Mouse (Mus musculus) embryonic facial prominence, embryonic 11.5 days (tissue): Measurements from ENCODE around the gene Ell. TPM values are rescaled to one million over a fixed set of nuclear protein-coding genes. Genes with fewer than 3 reads are reported as not detected.

Experiments used
- ATAC-seq: fragments of 200-750 bp; cut with Nextera tagmentation; replicated peaks from 2 replicates; pipeline ENCODE4 v1.8.0; 2017; ENCODE audit warnings: low read depth; ENCODE audit not compliant: insufficient number of reproducible peaks, low FRiP score, low TSS enrichment
- DNase-seq: peaks from one replicate; pipeline ENCODE4 v3.0.0-alpha.2; 2015; ENCODE audit warnings: low spot score
- H3K27ac ChIP-seq: fragments of 300-500 bp; sonication (generic); replicated peaks from 2 replicates; pipeline ENCODE4 v1.5.1; 2014; ENCODE audit warnings: mild to moderate bottlenecking, low read depth, low read length, control low read depth
- H3K27me3 ChIP-seq: fragments of 300-500 bp; sonication (generic); 2 replicates; pipeline ENCODE4 v1.6.1; 2014; ENCODE audit warnings: mild to moderate bottlenecking, low read length, moderate library complexity, mixed read lengths; ENCODE audit not compliant: control insufficient read depth, insufficient read depth
- H3K36me3 ChIP-seq: fragments of 300-500 bp; sonication (generic); replicated peaks from 2 replicates; pipeline ENCODE4 v1.6.1; 2014; ENCODE audit warnings: low read depth, mild to moderate bottlenecking, low read length, moderate library complexity, mixed read lengths; ENCODE audit not compliant: control insufficient read depth, insufficient read depth
- H3K4me1 ChIP-seq: fragments of 300-500 bp; sonication (generic); 2 replicates; pipeline ENCODE4 v1.6.1; 2014; ENCODE audit warnings: low read length, mixed read lengths; ENCODE audit not compliant: control insufficient read depth, insufficient read depth
- H3K4me2 ChIP-seq: fragments of 300-500 bp; sonication (generic); 2 replicates; pipeline ENCODE4 v1.6.1; 2014; ENCODE audit warnings: low read depth, mild to moderate bottlenecking, control low read depth, low read length, moderate library complexity
- H3K4me3 ChIP-seq: fragments of 300-500 bp; sonication (generic); 2 replicates; pipeline ENCODE4 v1.5.1; 2014; ENCODE audit warnings: low read depth, low read length, control low read depth
- H3K9ac ChIP-seq: fragments of 300-500 bp; sonication (generic); replicated peaks from 2 replicates; pipeline ENCODE4 v1.6.1; 2014; ENCODE audit warnings: mild to moderate bottlenecking, control low read depth, low read length
- H3K9me3 ChIP-seq: fragments of 300-500 bp; sonication (generic); replicated peaks from 2 replicates; pipeline ENCODE4 v1.6.1; 2016; ENCODE audit warnings: mild to moderate bottlenecking, low read length, inconsistent platforms, mixed read lengths; ENCODE audit not compliant: control insufficient read depth
- WGBS: fragments of 180-500 bp; shearing (Covaris S2); extraction: QIAGEN DNeasy Blood & Tissue Kit; methylation state at CpG from one replicate; pipeline ENCODE4 v1.1.7; 2014; 5-methylcytosine and 5-hydroxymethylcytosine counted together
- polyA plus RNA-seq: library from polyadenylated mRNA; unstranded; fragments of >200 nt; fragmentation: Nextera tagmentation; extraction: Ambion mirVana; gene quantifications from 2 replicates; pipeline ENCODE4 v1.2.1, GENCODE M21; 2014

Gene Ell
- polyA plus RNA-seq, 1 experiment from 2014 or later: 16.1 TPM

GRCm38 (mm10) chr8:70613763-70614162, 74.5 kb downstream of the Ell start:
- Histone ChIP-seq H3K4me2 (no peak overlapping the region), H3K9me3 (no peaks in the 10 kb centered on the region), H3K27ac (no peak overlapping the region), H3K27me3 (no peaks in the 10 kb centered on the region), H3K4me1 (peaks cover 3% of the 10 kb centered on the region; the same call in 1 of the 2 replicates), H3K36me3 (no peaks in the 10 kb centered on the region), H3K9ac (no peak overlapping the region), H3K4me3 (no peak overlapping the region)
- ATAC-seq: no peak
- DNase-seq: no peak
- WGBS: 27% methylated on average over 1 of the region's 1 CpGs

GRCm38 (mm10) chr8:70614469-70614868, 75.2 kb downstream of the Ell start:
- Histone ChIP-seq H3K4me3 (no peak overlapping the region), H3K4me1 (peaks cover 3% of the 10 kb centered on the region; the same call in 1 of the 2 replicates), H3K36me3 (no peaks in the 10 kb centered on the region), H3K9ac (no peak overlapping the region), H3K4me2 (no peak overlapping the region), H3K27ac (no peak overlapping the region), H3K27me3 (no peaks in the 10 kb centered on the region), H3K9me3 (no peaks in the 10 kb centered on the region)
- DNase-seq (no peak), ATAC-seq (no peak)
- WGBS: 78% methylated on average over 5 of the region's 5 CpGs

- DNase-seq: no peak
- Histone ChIP-seq H3K4me1 (peaks cover 3% of the 10 kb centered on the region; the same call in 1 of the 2 replicates), H3K36me3 (no peaks in the 10 kb centered on the region), H3K4me2 (no peak overlapping the region), H3K4me3 (no peak overlapping the region), H3K27me3 (no peaks in the 10 kb centered on the region), H3K9ac (no peak overlapping the region), H3K9me3 (no peaks in the 10 kb centered on the region), H3K27ac (no peak overlapping the region)
- ATAC-seq: no peak
- 84% methylated on average over 8 of the region's 8 CpGs for WGBS
Measured at GRCm38 (mm10) chr8:70615281-70615680, 76.0 kb downstream of the Ell start.

GRCm38 (mm10) chr8:70615894-70616293, 76.6 kb downstream of the Ell start, which contains the start of gene Lrrc25:
Gene Lrrc25, plus strand, starts transcription at chr8:70616155.
- Histone ChIP-seq H3K4me3 (no peak within 1 kb of the TSS), H3K27me3 (no peaks in the 10 kb centered on the region), H3K36me3 (no peaks in the 10 kb centered on the region), H3K9ac (no peak within 1 kb of the TSS), H3K4me1 (no peaks in the 10 kb centered on the region), H3K4me2 (no peak within 1 kb of the TSS), H3K9me3 (no peaks in the 10 kb centered on the region), H3K27ac (no peak within 1 kb of the TSS)
- WGBS: 87% methylated on average over 3 of the region's 3 CpGs
- ATAC-seq (no peak), DNase-seq (no peak)

DNA sequence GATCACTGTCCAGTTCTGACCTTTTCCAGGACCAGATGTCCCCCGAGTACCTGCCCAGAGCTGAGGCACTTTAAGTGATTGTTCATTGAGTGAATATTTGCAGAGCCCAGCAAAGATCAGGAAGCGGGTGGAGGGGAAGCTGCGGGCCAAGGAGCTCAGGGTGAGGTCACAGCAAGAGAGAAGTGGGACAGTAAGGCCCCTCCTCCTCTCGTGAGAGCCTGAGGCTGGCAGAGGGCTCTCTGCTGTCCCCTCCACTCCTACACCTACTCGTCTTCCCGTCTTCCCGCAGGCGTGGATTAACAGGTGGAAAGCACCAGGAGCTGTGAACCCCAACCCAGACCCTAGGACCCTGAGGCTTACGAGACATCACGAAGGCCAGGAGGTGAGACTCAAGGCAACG, 77.4 kb downstream of the Ell start:
- no peak overlapping the region for H3K4me3 ChIP-seq
- ATAC-seq (no peak), DNase-seq (no peak)
- H3K9me3 ChIP-seq: no peaks in the 10 kb centered on the region
- 49% methylated on average over 11 of the region's 11 CpGs for WGBS
- no peak overlapping the region for H3K4me2 ChIP-seq
- no peaks in the 10 kb centered on the region for H3K36me3 ChIP-seq
- no peak overlapping the region for H3K27ac ChIP-seq
- H3K4me1 ChIP-seq: no peaks in the 10 kb centered on the region
- no peak overlapping the region for H3K9ac ChIP-seq
- no peaks in the 10 kb centered on the region for H3K27me3 ChIP-seq

DNA sequence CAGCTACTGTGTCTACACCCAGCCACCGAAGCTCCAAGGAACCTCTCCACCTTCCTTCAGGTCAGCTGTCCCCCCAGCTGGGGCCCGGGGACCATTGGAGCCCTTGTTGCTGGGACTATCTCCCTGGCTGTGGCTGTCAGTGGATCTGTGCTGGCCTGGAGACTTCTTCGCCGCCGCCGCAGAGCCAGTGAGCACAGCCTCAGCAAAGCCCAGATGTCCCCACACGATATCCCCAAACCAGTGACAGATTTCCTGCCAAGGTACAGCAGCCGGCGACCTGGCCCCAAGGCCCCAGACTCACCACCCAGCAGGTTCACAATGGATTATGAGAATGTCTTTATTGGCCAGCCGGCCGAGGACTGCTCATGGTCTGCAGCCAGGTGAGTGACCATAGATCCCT, 78.7 kb downstream of the Ell start:
- no peak overlapping the region for H3K27ac ChIP-seq
- H3K4me2 ChIP-seq: no peak overlapping the region; the same call in 1 of the 2 replicates
- DNase-seq (no peak), ATAC-seq (no peak)
- no peak overlapping the region for H3K9ac ChIP-seq
- H3K36me3 ChIP-seq: no peaks in the 10 kb centered on the region
- no peaks in the 10 kb centered on the region for H3K27me3 ChIP-seq
- no peak overlapping the region for H3K4me3 ChIP-seq
- no peaks in the 10 kb centered on the region for H3K9me3 ChIP-seq
- 74% methylated on average over 11 of the region's 11 CpGs for WGBS
- H3K4me1 ChIP-seq: no peaks in the 10 kb centered on the region

- no peaks in the 10 kb centered on the region for H3K27me3 ChIP-seq
- ATAC-seq: no peak; the same call in 1 of the 2 replicates
- 40% methylated on average over 9 of the region's 9 CpGs for WGBS
- H3K27ac ChIP-seq: no peak overlapping the region
- H3K9me3 ChIP-seq: no peaks in the 10 kb centered on the region
- DNase-seq: no peak
- H3K4me2 ChIP-seq: no peak overlapping the region
- no peak overlapping the region for H3K9ac ChIP-seq
- no peaks in the 10 kb centered on the region for H3K4me1 ChIP-seq
- H3K4me3 ChIP-seq: no peak overlapping the region
- no peaks in the 10 kb centered on the region for H3K36me3 ChIP-seq
Measured at GRCm38 (mm10) chr8:70618888-70619334, 79.7 kb downstream of the Ell start.

DNA sequence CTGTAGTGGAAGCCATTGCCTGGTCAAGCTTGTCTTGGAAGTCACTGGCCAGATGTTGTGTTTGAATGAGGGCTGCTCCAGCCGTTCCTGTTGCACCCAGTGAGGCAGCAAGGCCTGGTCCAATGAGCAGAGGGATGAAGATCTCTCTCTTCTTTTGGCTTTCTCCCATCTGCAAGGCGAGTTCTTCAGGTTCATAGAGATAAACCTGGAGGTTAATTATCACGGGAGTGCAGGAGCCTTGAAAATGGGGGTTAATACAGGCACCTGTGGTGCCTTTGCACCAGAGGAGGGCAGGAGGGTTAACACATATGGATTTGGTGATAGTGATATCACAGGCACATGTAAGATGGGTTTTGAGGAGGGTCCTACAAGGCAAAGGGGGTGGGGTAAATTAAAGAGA, 83.0 kb downstream of the Ell start:
- Histone ChIP-seq H3K9ac (no peak overlapping the region), H3K27me3 (no peaks in the 10 kb centered on the region), H3K27ac (no peak overlapping the region), H3K4me2 (no peak overlapping the region), H3K9me3 (no peaks in the 10 kb centered on the region), H3K36me3 (no peaks in the 10 kb centered on the region), H3K4me1 (no peaks in the 10 kb centered on the region; the same call in 1 of the 2 replicates), H3K4me3 (no peak overlapping the region)
- DNase-seq (no peak), ATAC-seq (no peak)
- 42% methylated on average over 3 of the region's 3 CpGs for WGBS
